ENCODE assay signal across 23 mouse cellular contexts in the genomic region with DNA sequence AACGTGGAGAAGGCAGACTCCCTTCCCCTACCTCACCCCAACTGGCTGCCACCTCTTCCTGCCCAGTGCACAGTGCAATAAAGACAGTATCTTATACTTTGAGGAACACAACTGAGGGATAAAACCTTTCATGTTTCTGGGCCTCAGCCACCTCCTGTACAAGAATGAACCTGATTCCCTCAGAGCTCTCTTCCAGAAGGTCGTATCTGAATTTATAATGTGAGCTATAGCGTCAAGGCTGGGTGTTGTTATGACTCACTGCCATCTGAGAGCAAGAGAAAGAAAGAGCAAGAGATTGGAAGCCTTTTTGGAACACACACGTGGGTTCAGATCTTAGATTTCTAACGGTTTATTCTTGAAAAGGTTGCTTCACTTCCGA. TPM values are rescaled to one million over a fixed set of nuclear protein-coding genes. Genes with fewer than 3 reads are reported as not detected.
DNase-seq lines count a peak whose midpoint lies in the region; ATAC-seq lines count a peak whose summit lies in the region.
"Had no signal": no experiment of that assay in that cellular context is flagged by ENCODE, and none has a peak within 500 bp of the region (broad histone marks: within the 10 kb centered on the region; RNA-seq: fewer than 3 reads in every experiment).

No protein-coding gene starts in this region.

- peaks cover 3% of the 10 kb centered on the region; the same call in 1 of the 2 replicates for H3K4me1 ChIP-seq in forebrain, embryonic 16.5 days (replicated peaks; ENCODE audit: control insufficient read depth, insufficient read depth, low read length)
- H3K4me1 ChIP-seq in forebrain, embryonic 14.5 days (ENCODE audit: control insufficient read depth, insufficient read depth, low read length) = peaks cover 2% of the 10 kb centered on the region; the same call in 1 of the 2 replicates
- no peaks in the 10 kb centered on the region for H3K4me1 ChIP-seq in hindbrain, embryonic 14.5 days (replicated peaks; ENCODE audit: control insufficient read depth, insufficient read depth, low read length)
- H3K4me1 ChIP-seq in hindbrain, embryonic 16.5 days (ENCODE audit: control insufficient read depth, insufficient read depth, low read depth, low read length) = peaks cover 3% of the 10 kb centered on the region; the same call in 1 of the 2 replicates
- no peaks in the 10 kb centered on the region for H3K4me1 ChIP-seq in neural tube, embryonic 15.5 days
- H3K4me1 ChIP-seq: embryonic facial prominence, embryonic 15.5 days; forebrain, embryonic 10.5 days; heart, embryonic 15.5 days had no signal

- no peaks in the 10 kb centered on the region for H3K9me3 ChIP-seq in forebrain, embryonic 16.5 days (ENCODE audit: control insufficient read depth, low read length)
- H3K9me3 ChIP-seq in forebrain, embryonic 14.5 days (replicated peaks; ENCODE audit: control insufficient read depth, low read length) = no peaks in the 10 kb centered on the region
- H3K9me3 ChIP-seq in hindbrain, embryonic 14.5 days (ENCODE audit: control insufficient read depth, low read length) = no peaks in the 10 kb centered on the region
- no peaks in the 10 kb centered on the region for H3K9me3 ChIP-seq in hindbrain, embryonic 16.5 days (ENCODE audit: control insufficient read depth, low read length)
- H3K9me3 ChIP-seq in neural tube, embryonic 15.5 days (replicated peaks) = no peaks in the 10 kb centered on the region
- H3K9me3 ChIP-seq: embryonic facial prominence, embryonic 15.5 days; forebrain, embryonic 10.5 days; heart, embryonic 15.5 days; hindbrain, embryonic 15.5 days had no signal

- no peak overlapping the region for H3K4me2 ChIP-seq in forebrain, embryonic 16.5 days (ENCODE audit: low read length)
- H3K4me2 ChIP-seq in forebrain, embryonic 14.5 days (ENCODE audit: low read length) = no peak overlapping the region
- H3K4me2 ChIP-seq in hindbrain, embryonic 14.5 days (replicated peaks) = no peak overlapping the region
- no peak overlapping the region for H3K4me2 ChIP-seq in hindbrain, embryonic 16.5 days (ENCODE audit: low read length)
- H3K4me2 ChIP-seq in neural tube, embryonic 15.5 days = no peak overlapping the region
- H3K4me2 ChIP-seq: embryonic facial prominence, embryonic 15.5 days; heart, embryonic 11.5 days; heart, embryonic 15.5 days; hindbrain, embryonic 15.5 days had no signal

- 61% methylated on average over 6 of the region's 6 CpGs for WGBS in forebrain, embryonic 16.5 days
- WGBS in forebrain, embryonic 14.5 days = 64% methylated on average over 6 of the region's 6 CpGs
- 73% methylated on average over 6 of the region's 6 CpGs for WGBS in hindbrain, embryonic 14.5 days
- 70% methylated on average over 6 of the region's 6 CpGs for WGBS in hindbrain, embryonic 16.5 days
- 71% methylated on average over 6 of the region's 6 CpGs for WGBS in neural tube, embryonic 15.5 days

- no peaks in the 10 kb centered on the region for H3K36me3 ChIP-seq in forebrain, embryonic 16.5 days (ENCODE audit: control insufficient read depth, insufficient read depth)
- no peaks in the 10 kb centered on the region for H3K36me3 ChIP-seq in forebrain, embryonic 14.5 days (ENCODE audit: control insufficient read depth, insufficient read depth, low read length)
- no peaks in the 10 kb centered on the region for H3K36me3 ChIP-seq in hindbrain, embryonic 14.5 days (replicated peaks; ENCODE audit: control insufficient read depth, insufficient read depth)
- H3K36me3 ChIP-seq in hindbrain, embryonic 16.5 days (ENCODE audit: control insufficient read depth, insufficient read depth, low read length) = no peaks in the 10 kb centered on the region
- no peaks in the 10 kb centered on the region for H3K36me3 ChIP-seq in neural tube, embryonic 15.5 days
- H3K36me3 ChIP-seq: embryonic facial prominence, embryonic 15.5 days; forebrain, embryonic 10.5 days; heart, embryonic 15.5 days; hindbrain, embryonic 15.5 days had no signal

- 0 out of 2 replicates have a peak, but pooled peaks have one; percentile 9 for ATAC-seq in forebrain, embryonic 16.5 days
- no peak for ATAC-seq in forebrain, embryonic 14.5 days
- peak; percentile 43; the same call in 1 of the 2 replicates for ATAC-seq in hindbrain, embryonic 14.5 days (ENCODE audit: low FRiP score)
- ATAC-seq in hindbrain, embryonic 16.5 days = no peak
- ATAC-seq in neural tube, embryonic 15.5 days (ENCODE audit: low FRiP score) = peak; percentile 30; the same call in 1 of the 2 replicates

- no peak overlapping the region for H3K4me3 ChIP-seq in forebrain, embryonic 16.5 days (replicated peaks; ENCODE audit: low read length)
- no peak overlapping the region for H3K4me3 ChIP-seq in forebrain, embryonic 14.5 days (ENCODE audit: low read depth, low read length)
- H3K4me3 ChIP-seq in hindbrain, embryonic 14.5 days (replicated peaks; ENCODE audit: low read length) = no peak overlapping the region
- H3K4me3 ChIP-seq in hindbrain, embryonic 16.5 days (ENCODE audit: low read length) = no peak overlapping the region
- no peak overlapping the region for H3K4me3 ChIP-seq in neural tube, embryonic 15.5 days (replicated peaks)
- H3K4me3 ChIP-seq: embryonic facial prominence, embryonic 15.5 days; erythroblast, embryonic 14.5 days; forebrain, embryonic 10.5 days; heart, embryonic 15.5 days; hindbrain, embryonic 15.5 days had no signal

- H3K27ac ChIP-seq in forebrain, embryonic 16.5 days (ENCODE audit: low read length) = no peak overlapping the region
- H3K27ac ChIP-seq in forebrain, embryonic 14.5 days (ENCODE audit: low read depth, low read length) = no peak overlapping the region
- H3K27ac ChIP-seq in hindbrain, embryonic 14.5 days = no peak overlapping the region
- no peak overlapping the region for H3K27ac ChIP-seq in hindbrain, embryonic 16.5 days (ENCODE audit: low read depth, low read length)
- no peak overlapping the region for H3K27ac ChIP-seq in neural tube, embryonic 15.5 days (replicated peaks)
- H3K27ac ChIP-seq: embryonic facial prominence, embryonic 15.5 days; forebrain, embryonic 10.5 days; heart, embryonic 15.5 days; hindbrain, embryonic 15.5 days had no signal

- no peak overlapping the region for H3K9ac ChIP-seq in forebrain, embryonic 16.5 days (replicated peaks; ENCODE audit: low read depth, low read length)
- no peak overlapping the region for H3K9ac ChIP-seq in forebrain, embryonic 14.5 days (ENCODE audit: low read length)
- no peak overlapping the region for H3K9ac ChIP-seq in hindbrain, embryonic 14.5 days
- H3K9ac ChIP-seq in hindbrain, embryonic 16.5 days (ENCODE audit: low read depth, low read length) = no peak overlapping the region
- no peak overlapping the region for H3K9ac ChIP-seq in neural tube, embryonic 15.5 days (replicated peaks)
- H3K9ac ChIP-seq: embryonic facial prominence, embryonic 15.5 days; heart, embryonic 15.5 days; hindbrain, embryonic 15.5 days had no signal

- H3K27me3 ChIP-seq in forebrain, embryonic 16.5 days (replicated peaks; ENCODE audit: control insufficient read depth, insufficient read depth, low read length) = no peaks in the 10 kb centered on the region
- no peaks in the 10 kb centered on the region for H3K27me3 ChIP-seq in forebrain, embryonic 14.5 days (replicated peaks; ENCODE audit: control insufficient read depth, insufficient read depth, low read length)
- H3K27me3 ChIP-seq in hindbrain, embryonic 14.5 days (ENCODE audit: control insufficient read depth, insufficient read depth, low read length) = no peaks in the 10 kb centered on the region
- H3K27me3 ChIP-seq in hindbrain, embryonic 16.5 days (replicated peaks; ENCODE audit: control insufficient read depth, insufficient read depth, low read length) = no peaks in the 10 kb centered on the region
- no peaks in the 10 kb centered on the region for H3K27me3 ChIP-seq in neural tube, embryonic 15.5 days (replicated peaks)
- H3K27me3 ChIP-seq: embryonic facial prominence, embryonic 15.5 days; heart, embryonic 15.5 days; hindbrain, embryonic 15.5 days had no signal

- no peak for DNase-seq in forebrain, embryonic 14.5 days (ENCODE audit: low spot score)
- no peak for DNase-seq in hindbrain, embryonic 14.5 days (ENCODE audit: low spot score)
- peak; percentile 73 for DNase-seq in brain, adult 2 months (ENCODE audit: low read depth, low spot score)
- no peak for DNase-seq in cerebellum, postnatal 14 days
- DNase-seq: cerebellum, adult 18-20 months; cerebellum, adult 9-11 months; embryo, embryonic 11 days; gastrocnemius, postnatal 10 days; heart, adult 18-20 months; heart, postnatal 14 days; kidney, adult 11 months; kidney, adult 9 months had no signal

RNA-seq across cellular contexts. Expression of a gene that starts 11.3 kb away (rescaled TPM):
- polyA plus RNA-seq in forebrain, embryonic 16.5 days (2015; fragmentation: Nextera tagmentation; extraction: Ambion mirVana) = 12.4 and 14.0 TPM in 2 replicates
- 10.5 and 12.0 TPM in 2 replicates for polyA plus RNA-seq in forebrain, embryonic 14.5 days (2014; fragmentation: Nextera tagmentation; extraction: Ambion mirVana)
- 23.4 and 24.0 TPM in 2 replicates for polyA plus RNA-seq in hindbrain, embryonic 14.5 days (2014; fragmentation: Nextera tagmentation; extraction: Ambion mirVana)
- 17.5 and 20.4 TPM in 2 replicates for polyA plus RNA-seq in hindbrain, embryonic 16.5 days (2015; fragmentation: Nextera tagmentation; extraction: Ambion mirVana)
- 17.7 and 18.2 TPM in 2 replicates for polyA plus RNA-seq in neural tube, embryonic 15.5 days (2015; fragmentation: Nextera tagmentation; extraction: Ambion mirVana)

RNA-seq across cellular contexts. Expression of a gene that starts 28.4 kb away (rescaled TPM):
- 3.0 and 4.0 TPM in 2 replicates for polyA plus RNA-seq in forebrain, embryonic 16.5 days (2015; fragmentation: Nextera tagmentation; extraction: Ambion mirVana)
- polyA plus RNA-seq in forebrain, embryonic 14.5 days (2014; fragmentation: Nextera tagmentation; extraction: Ambion mirVana) = 2.3 and 4.0 TPM in 2 replicates
- 1.3 and 1.4 TPM in 2 replicates for polyA plus RNA-seq in hindbrain, embryonic 14.5 days (2014; fragmentation: Nextera tagmentation; extraction: Ambion mirVana)
- 0.99 and 1.6 TPM in 2 replicates for polyA plus RNA-seq in hindbrain, embryonic 16.5 days (2015; fragmentation: Nextera tagmentation; extraction: Ambion mirVana)
- polyA plus RNA-seq in neural tube, embryonic 15.5 days (2015; fragmentation: Nextera tagmentation; extraction: Ambion mirVana) = 2.2 and 3.2 TPM in 2 replicates

RNA-seq across cellular contexts. Expression of a gene that starts 44.7 kb away (rescaled TPM):
- not detected in 2 replicates for polyA plus RNA-seq in forebrain, embryonic 16.5 days (2015; fragmentation: Nextera tagmentation; extraction: Ambion mirVana)
- polyA plus RNA-seq in forebrain, embryonic 14.5 days (2014; fragmentation: Nextera tagmentation; extraction: Ambion mirVana) = not detected in 2 replicates
- not detected in 2 replicates for polyA plus RNA-seq in hindbrain, embryonic 14.5 days (2014; fragmentation: Nextera tagmentation; extraction: Ambion mirVana)
- not detected in 2 replicates for polyA plus RNA-seq in hindbrain, embryonic 16.5 days (2015; fragmentation: Nextera tagmentation; extraction: Ambion mirVana)
- polyA plus RNA-seq in neural tube, embryonic 15.5 days (2015; fragmentation: Nextera tagmentation; extraction: Ambion mirVana) = not detected in 2 replicates
- polyA plus RNA-seq: embryonic facial prominence, embryonic 11.5 days; embryonic facial prominence, embryonic 15.5 days; erythroblast, embryonic 14.5 days; forebrain, embryonic 10.5 days; heart, embryonic 11.5 days; heart, embryonic 15.5 days; hindbrain, embryonic 15.5 days; intestine, embryonic 14.5 days had no signal

RNA-seq across cellular contexts. Expression of a gene that starts 45.3 kb away (rescaled TPM):
- 33.8 and 47.1 TPM in 2 replicates for polyA plus RNA-seq in forebrain, embryonic 16.5 days (2015; fragmentation: Nextera tagmentation; extraction: Ambion mirVana)
- polyA plus RNA-seq in forebrain, embryonic 14.5 days (2014; fragmentation: Nextera tagmentation; extraction: Ambion mirVana) = 59.8 and 77.6 TPM in 2 replicates
- polyA plus RNA-seq in hindbrain, embryonic 14.5 days (2014; fragmentation: Nextera tagmentation; extraction: Ambion mirVana) = 138 and 157 TPM in 2 replicates
- polyA plus RNA-seq in hindbrain, embryonic 16.5 days (2015; fragmentation: Nextera tagmentation; extraction: Ambion mirVana) = 64.9 and 70.2 TPM in 2 replicates
- polyA plus RNA-seq in neural tube, embryonic 15.5 days (2015; fragmentation: Nextera tagmentation; extraction: Ambion mirVana) = 61.0 and 91.8 TPM in 2 replicates

RNA-seq across cellular contexts. Expression of a gene that starts 56.4 kb away (rescaled TPM):
- not detected in 2 replicates for polyA plus RNA-seq in forebrain, embryonic 16.5 days (2015; fragmentation: Nextera tagmentation; extraction: Ambion mirVana)
- polyA plus RNA-seq in forebrain, embryonic 14.5 days (2014; fragmentation: Nextera tagmentation; extraction: Ambion mirVana) = not detected in 2 replicates
- polyA plus RNA-seq in hindbrain, embryonic 14.5 days (2014; fragmentation: Nextera tagmentation; extraction: Ambion mirVana) = not detected in 2 replicates
- not detected in 2 replicates for polyA plus RNA-seq in hindbrain, embryonic 16.5 days (2015; fragmentation: Nextera tagmentation; extraction: Ambion mirVana)
- polyA plus RNA-seq in neural tube, embryonic 15.5 days (2015; fragmentation: Nextera tagmentation; extraction: Ambion mirVana) = not detected in 2 replicates
- polyA plus RNA-seq: embryonic facial prominence, embryonic 11.5 days; erythroblast, embryonic 14.5 days; forebrain, embryonic 10.5 days; heart, embryonic 11.5 days; heart, embryonic 15.5 days; hindbrain, embryonic 15.5 days; intestine, embryonic 14.5 days had no signal

Comparison
In these comparisons a context has a peak if more than half of its experiments do, and no peak if none do; other contexts are left out.
1. ATAC-seq: peak in forebrain, embryonic 16.5 days (single experiment), hindbrain, embryonic 14.5 days (single experiment) and neural tube, embryonic 15.5 days (single experiment); none in forebrain, embryonic 14.5 days (single experiment) and hindbrain, embryonic 16.5 days (single experiment).